Mouse (Mus musculus) spleen, adult 2 months (tissue): ENCODE results near the gene Pim1. TPM values are rescaled to one million over a fixed set of nuclear protein-coding genes. Genes with fewer than 3 reads are reported as not detected.

ENCODE experiments used
- DNase-seq, 2 experiments: peaks; one replicate each; pipeline versions ENCODE4 v3.0.0 to v3.0.0-alpha.2; 2012 to 2021; ENCODE audit warnings: low spot score in 2 of 2, low read depth in 1 of 2
- H3K27ac ChIP-seq: fragments of 200-500 bp; 2 replicates; pipeline ENCODE4 v1.5.1; 2012; ENCODE audit warnings: low read length, inconsistent platforms; ENCODE audit not compliant: insufficient read depth
- H3K27me3 ChIP-seq: fragments of 200-500 bp; 2 replicates; pipeline ENCODE4 v1.6.1; 2012; ENCODE audit warnings: mild to moderate bottlenecking, moderate library complexity, low read length, inconsistent platforms; ENCODE audit not compliant: control insufficient read depth, insufficient read depth
- H3K36me3 ChIP-seq: fragments of 200-500 bp; 2 replicates; pipeline ENCODE4 v1.6.1; 2012; ENCODE audit warnings: mild to moderate bottlenecking, low read length, inconsistent platforms; ENCODE audit not compliant: control insufficient read depth, insufficient read depth
- H3K4me1 ChIP-seq: fragments of 200-500 bp; 2 replicates; pipeline ENCODE4 v1.6.1; 2011; ENCODE audit warnings: inconsistent platforms; ENCODE audit not compliant: control insufficient read depth, insufficient read depth, insufficient read length
- H3K4me3 ChIP-seq: fragments of 200-500 bp; 2 replicates; pipeline ENCODE4 v1.5.1; 2011; ENCODE audit warnings: mild to moderate bottlenecking, inconsistent platforms; ENCODE audit not compliant: insufficient read depth, insufficient read length; ENCODE audit errors: extremely low read depth
- CTCF ChIP-seq: fragments of 200-500 bp; IDR thresholded peaks from 2 replicates; pipeline ENCODE4 v1.5.1; 2011; ENCODE audit warnings: mild to moderate bottlenecking, inconsistent platforms; ENCODE audit not compliant: insufficient read depth, insufficient read length, insufficient replicate concordance; ENCODE audit errors: extremely low read depth
- POLR2A ChIP-seq: fragments of 200-500 bp; IDR thresholded peaks from 2 replicates; pipeline ENCODE4 v1.6.1; 2011; ENCODE audit warnings: low read depth, low read length, inconsistent platforms
- WGBS: fragments of 180-500 bp; shearing (Covaris S2); methylation state at CpG from one replicate; pipeline ENCODE4 v1.1.7; 2018; 5-methylcytosine and 5-hydroxymethylcytosine counted together
- polyA plus RNA-seq: library from polyadenylated mRNA; depleted of rRNA; stranded (reverse); fragments of >200 nt; gene quantifications from 2 replicates; pipeline ENCODE4 v1.2.3, GENCODE M21; 2012

The Pim1 gene
- polyA plus RNA-seq, 1 experiment, result 56.6 TPM

GRCm38 (mm10) chr17:29528568-29529187 lies 38.1 kb downstream of the Pim1 start:
- Histone ChIP-seq H3K27me3 (no peaks in the 10 kb centered on the region), H3K36me3 (no peaks in the 10 kb centered on the region), H3K27ac (no peak overlapping the region), H3K4me3 (no peak overlapping the region), H3K4me1 (peaks cover 5% of the 10 kb centered on the region; the same call in 1 of the 2 replicates)
- no peak for DNase-seq
- no peak for TF ChIP-seq POLR2A
- TF ChIP-seq CTCF, result peak; percentile 29; the same call in 1 of the 2 replicates
- 81% methylated on average over 8 of the region's 8 CpGs for WGBS

- no peak for TF ChIP-seq POLR2A
- Histone ChIP-seq H3K27me3 (no peaks in the 10 kb centered on the region), H3K27ac (no peak overlapping the region), H3K4me3 (no peak overlapping the region), H3K36me3 (no peaks in the 10 kb centered on the region), H3K4me1 (peaks cover 5% of the 10 kb centered on the region; the same call in 1 of the 2 replicates)
- WGBS, result 71% methylated on average over 6 of the region's 6 CpGs
- no peak for DNase-seq
These were observed 40.0 kb downstream of the Pim1 start for GRCm38 (mm10) chr17:29530508-29530907.

- no peak for DNase-seq
- 65% methylated on average over 9 of the region's 9 CpGs for WGBS
- Histone ChIP-seq H3K27ac (peak overlapping the region; percentile 58; the same call in 1 of the 2 replicates), H3K4me3 (no peak overlapping the region), H3K36me3 (no peaks in the 10 kb centered on the region), H3K4me1 (peaks cover 5% of the 10 kb centered on the region; the same call in 1 of the 2 replicates), H3K27me3 (0 out of 2 replicates have a peak, but pooled peaks cover 1% of the 10 kb centered on the region)
- TF ChIP-seq CTCF, result 0 out of 2 replicates have a peak, but pooled peaks have one; percentile 7
- TF ChIP-seq POLR2A, result no peak
These were observed 40.7 kb downstream of the Pim1 start for GRCm38 (mm10) chr17:29531278-29531677.

GRCm38 (mm10) chr17:29531757-29532384 lies 41.3 kb downstream of the Pim1 start:
- H3K4me3 ChIP-seq, result no peak overlapping the region
- DNase-seq, result peak; percentile 60 to 73

GRCm38 (mm10) chr17:29533866-29534265 lies 43.3 kb downstream of the Pim1 start:
- TF ChIP-seq CTCF (no peak), POLR2A (no peak)
- H3K4me3 ChIP-seq, result no peak overlapping the region
- 0 out of 2 replicates have a peak, but pooled peaks cover 1% of the 10 kb centered on the region for H3K27me3 ChIP-seq
- H3K27ac ChIP-seq, result peak overlapping the region; percentile 50; the same call in 1 of the 2 replicates
- DNase-seq, result no peak
- H3K4me1 ChIP-seq, result peaks cover 5% of the 10 kb centered on the region; the same call in 1 of the 2 replicates
- WGBS, result 63% methylated on average over 11 of the region's 11 CpGs
- H3K36me3 ChIP-seq, result no peaks in the 10 kb centered on the region

More at GRCm38 (mm10) chr17:29531757-29532384, 41.3 kb downstream of the Pim1 start:
- Histone ChIP-seq H3K27ac (peak overlapping the region; percentile 58), H3K36me3 (no peaks in the 10 kb centered on the region), H3K27me3 (0 out of 2 replicates have a peak, but pooled peaks cover 1% of the 10 kb centered on the region), H3K4me1 (peaks cover 5% of the 10 kb centered on the region; the same call in 1 of the 2 replicates)
- 3% methylated on average over 10 of the region's 10 CpGs for WGBS
- no peak for TF ChIP-seq POLR2A
- no peak for TF ChIP-seq CTCF

- Histone ChIP-seq H3K4me1 (no peaks in the 10 kb centered on the region), H3K27me3 (0 out of 2 replicates have a peak, but pooled peaks cover 1% of the 10 kb centered on the region), H3K36me3 (no peaks in the 10 kb centered on the region), H3K27ac (no peak overlapping the region), H3K4me3 (no peak overlapping the region)
- DNase-seq, result no peak
- TF ChIP-seq CTCF (no peak), POLR2A (no peak)
- WGBS, result 90% methylated on average over 8 of the region's 8 CpGs
These were observed 49.9 kb downstream of the Pim1 start for GRCm38 (mm10) chr17:29540426-29540825.
